Mouse (Mus musculus) limb, embryonic 11.5 days (tissue): Measurements from ENCODE around the gene Olfr1373. TPM values are rescaled to one million over a fixed set of nuclear protein-coding genes. Genes with fewer than 3 reads are reported as not detected.
"Not testable (repeated sequence)": the region's sequence is repeated elsewhere in the genome, so short reads cannot be mapped to it uniquely, and the experiment has no call there.

Experiments
- ATAC-seq: fragments of 200-750 bp; cut with Nextera tagmentation; 2 replicates; pipeline ENCODE4 v1.8.0; 2017; ENCODE audit warnings: low read depth; ENCODE audit not compliant: insufficient number of reproducible peaks, low FRiP score, low TSS enrichment
- DNase-seq: peaks from one replicate; pipeline ENCODE4 v3.0.0-alpha.2; 2015; ENCODE audit warnings: low spot score
- H3K27ac ChIP-seq: fragments of 300-500 bp; sonication (generic); replicated peaks from 2 replicates; pipeline ENCODE4 v1.5.1; 2014; ENCODE audit warnings: low read depth, mild to moderate bottlenecking, low read length
- H3K27me3 ChIP-seq: fragments of 300-500 bp; sonication (generic); 2 replicates; pipeline ENCODE4 v1.6.1; 2014; ENCODE audit warnings: mild to moderate bottlenecking, low read length, mixed read lengths; ENCODE audit not compliant: control insufficient read depth, insufficient read depth
- H3K36me3 ChIP-seq: fragments of 300-500 bp; sonication (generic); 2 replicates; pipeline ENCODE4 v1.6.1; 2014; ENCODE audit warnings: mild to moderate bottlenecking, low read length, moderate library complexity, mixed read lengths; ENCODE audit not compliant: control insufficient read depth, insufficient read depth
- H3K4me1 ChIP-seq: fragments of 300-500 bp; sonication (generic); 2 replicates; pipeline ENCODE4 v1.6.1; 2014; ENCODE audit warnings: low read length, mixed read lengths; ENCODE audit not compliant: control insufficient read depth, insufficient read depth
- H3K4me2 ChIP-seq: fragments of 300-500 bp; sonication (generic); 2 replicates; pipeline ENCODE4 v1.6.1; 2014; ENCODE audit warnings: low read depth, mild to moderate bottlenecking, moderate library complexity; ENCODE audit not compliant: severe bottlenecking
- H3K4me3 ChIP-seq: fragments of 300-500 bp; sonication (generic); 2 replicates; pipeline ENCODE4 v1.5.1; 2014; ENCODE audit warnings: low read depth, low read length
- H3K9ac ChIP-seq: fragments of 300-500 bp; sonication (generic); 2 replicates; pipeline ENCODE4 v1.6.1; 2014; ENCODE audit warnings: mild to moderate bottlenecking, low read length
- H3K9me3 ChIP-seq: fragments of 300-500 bp; sonication (generic); 2 replicates; pipeline ENCODE4 v1.6.1; 2016; ENCODE audit warnings: low read length; ENCODE audit not compliant: control insufficient read depth
- WGBS: fragments of 180-500 bp; shearing (Covaris S2); extraction: QIAGEN DNeasy Blood & Tissue Kit; methylation state at CpG from one replicate; pipeline ENCODE4 v1.1.7; 2014; 5-methylcytosine and 5-hydroxymethylcytosine counted together
- polyA plus RNA-seq: library from polyadenylated mRNA; unstranded; fragments of >200 nt; fragmentation: Nextera tagmentation; extraction: Ambion mirVana; gene quantifications from 2 replicates; pipeline ENCODE4 v1.2.1, GENCODE M21; 2014

Gene Olfr1373
- polyA plus RNA-seq, 1 experiment from 2014 or later, result not detected

DNA sequence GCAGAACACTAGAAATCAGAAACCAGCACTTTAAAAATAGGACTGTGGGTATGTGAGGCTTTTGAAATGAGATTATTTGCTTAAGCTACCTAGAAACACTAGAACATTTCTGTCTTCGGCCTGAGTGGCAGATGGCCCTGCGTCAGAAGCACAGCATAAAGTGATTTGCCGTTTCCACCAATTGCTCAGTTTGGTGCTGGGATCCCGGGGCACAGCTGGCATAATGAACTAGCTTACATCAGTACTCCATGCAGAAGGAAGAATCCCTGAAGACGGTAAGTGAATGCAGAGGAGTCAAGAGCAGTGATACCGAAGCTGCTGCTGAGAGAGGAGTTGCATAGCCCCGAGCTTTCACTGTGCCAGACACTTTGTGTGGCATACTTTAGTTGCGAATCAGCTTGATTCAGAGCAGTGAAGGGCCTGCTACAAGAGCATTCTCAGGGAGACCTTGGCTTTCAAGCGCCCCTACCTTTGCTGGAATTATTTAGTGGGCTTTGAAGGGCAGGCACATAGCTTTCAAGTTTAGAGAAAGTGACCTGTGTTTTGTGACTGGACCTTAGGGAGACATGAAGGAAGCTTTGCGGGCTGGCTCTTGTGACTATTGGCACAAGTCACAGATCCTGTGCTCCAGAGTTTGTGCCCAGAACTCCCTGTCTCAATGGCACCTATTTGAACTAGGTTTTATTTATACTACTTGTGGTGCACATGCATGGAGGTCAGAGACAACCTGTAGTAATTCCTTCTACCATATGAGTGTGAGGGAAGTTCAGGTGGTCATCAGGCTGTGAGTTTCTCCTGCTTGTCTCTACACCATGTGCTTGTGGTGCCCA lies 15.5 kb downstream of the Olfr1373 start:
- Histone ChIP-seq H3K27me3 (no peaks in the 10 kb centered on the region), H3K4me1 (no peaks in the 10 kb centered on the region), H3K9me3 (no peaks in the 10 kb centered on the region), H3K27ac (no peak overlapping the region), H3K4me3 (no peak overlapping the region), H3K9ac (no peak overlapping the region), H3K36me3 (no peaks in the 10 kb centered on the region), H3K4me2 (no peak overlapping the region)
- DNase-seq (no peak), ATAC-seq (no peak)
- WGBS, result 83% methylated on average over 10 of the region's 10 CpGs

DNA sequence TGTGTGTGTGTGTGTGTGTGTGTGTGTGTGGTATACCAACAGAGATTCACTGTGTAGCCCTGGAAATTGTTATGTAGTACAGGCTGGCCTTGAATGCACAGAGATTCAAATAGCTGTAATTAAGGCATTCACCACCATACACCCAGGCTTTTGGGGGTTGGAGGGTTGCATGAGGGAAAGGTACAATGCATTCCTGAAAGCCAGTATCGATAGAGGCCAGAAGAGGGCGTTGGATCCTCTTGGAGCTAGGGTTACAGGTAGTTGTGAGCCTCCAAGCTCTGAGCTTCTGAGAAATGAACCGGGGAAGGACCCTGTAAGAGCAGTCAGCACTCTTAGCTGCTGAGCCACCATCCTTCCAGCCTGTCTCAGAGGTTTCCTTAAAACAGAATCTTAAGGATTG lies 16.2 kb downstream of the Olfr1373 start:
- Histone ChIP-seq H3K27me3 (no peaks in the 10 kb centered on the region), H3K4me3 (no peak overlapping the region), H3K9me3 (no peaks in the 10 kb centered on the region), H3K4me1 (no peaks in the 10 kb centered on the region), H3K4me2 (no peak overlapping the region), H3K36me3 (peaks cover 5% of the 10 kb centered on the region; the same call in 1 of the 2 replicates), H3K9ac (no peak overlapping the region), H3K27ac (no peak overlapping the region)
- ATAC-seq, result no peak
- 31% methylated on average over 3 of the region's 3 CpGs for WGBS
- no peak for DNase-seq

DNA sequence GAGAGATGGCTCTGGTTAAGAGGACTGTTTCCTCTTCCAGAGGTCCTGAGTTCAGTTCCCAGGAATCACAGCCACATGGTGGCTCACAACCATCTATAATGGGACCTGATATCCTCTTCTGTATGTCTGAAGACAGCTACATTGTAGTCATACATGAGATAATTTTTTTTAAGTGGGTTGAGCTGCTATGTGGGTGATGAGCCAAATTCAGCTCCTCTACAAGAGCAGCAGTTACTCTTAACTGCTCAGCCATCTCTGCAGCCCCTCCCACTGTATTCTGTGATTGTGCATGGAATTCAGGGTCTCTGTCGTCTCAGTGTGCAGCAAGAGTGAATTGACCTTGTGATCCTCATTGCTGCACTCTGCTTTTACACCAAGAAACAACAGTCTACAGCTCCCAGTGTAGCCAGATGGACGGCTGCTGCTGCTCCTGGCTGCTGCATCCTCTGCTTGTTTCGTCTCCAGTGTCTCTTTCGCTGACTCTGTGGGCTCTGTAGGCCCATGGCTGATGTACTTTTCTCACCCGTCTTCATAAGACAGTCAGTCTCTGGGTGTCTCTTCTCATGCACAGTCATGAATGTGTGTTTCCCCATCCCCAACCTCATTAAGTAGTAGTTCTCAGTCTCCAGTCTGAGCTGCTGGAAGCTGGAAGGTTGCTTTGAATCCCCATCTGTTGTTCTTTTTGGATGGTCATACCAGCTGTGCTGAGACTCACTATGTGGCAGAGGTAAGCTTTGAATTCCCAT lies 16.8 kb downstream of the Olfr1373 start:
- Histone ChIP-seq H3K4me3 (no peak overlapping the region), H3K9ac (no peak overlapping the region), H3K4me2 (no peak overlapping the region), H3K4me1 (no peaks in the 10 kb centered on the region), H3K27ac (no peak overlapping the region), H3K27me3 (no peaks in the 10 kb centered on the region), H3K9me3 (no peaks in the 10 kb centered on the region), H3K36me3 (peaks cover 8% of the 10 kb centered on the region)
- DNase-seq (no peak), ATAC-seq (no peak)
- 73% methylated on average over 5 of the region's 5 CpGs for WGBS

GRCm38 (mm10) chr11:52127760-52128159 lies 17.6 kb downstream of the Olfr1373 start:
- DNase-seq (no peak), ATAC-seq (no peak)
- no peak overlapping the region for H3K4me2 ChIP-seq
- no peaks in the 10 kb centered on the region for H3K4me1 ChIP-seq
- WGBS, result 77% methylated on average over 5 of the region's 5 CpGs
- no peak overlapping the region for H3K4me3 ChIP-seq
- no peaks in the 10 kb centered on the region for H3K27me3 ChIP-seq
- H3K36me3 ChIP-seq, result peaks cover 11% of the 10 kb centered on the region
- H3K9ac ChIP-seq, result no peak overlapping the region
- H3K9me3 ChIP-seq, result no peaks in the 10 kb centered on the region
- no peak overlapping the region for H3K27ac ChIP-seq

DNA sequence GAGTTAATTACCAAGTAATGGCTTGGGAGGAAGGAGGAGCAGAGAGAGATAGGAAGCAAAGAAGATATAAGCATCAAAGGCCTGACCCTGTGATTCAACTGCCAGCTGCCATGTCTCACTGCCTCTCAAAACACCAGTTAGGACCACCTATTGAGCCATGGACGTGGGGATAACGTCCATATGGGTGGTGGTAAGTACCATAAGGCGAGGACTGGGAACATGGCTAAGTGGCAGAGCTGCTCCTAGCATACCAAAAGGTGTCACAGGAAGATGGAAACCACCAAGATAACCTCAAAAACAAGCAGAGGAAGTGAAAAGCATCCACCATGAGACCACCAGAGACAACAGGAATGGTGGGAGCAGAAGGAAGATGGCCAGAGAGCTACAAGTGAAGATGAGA lies 18.2 kb downstream of the Olfr1373 start:
- H3K9ac ChIP-seq, result no peak overlapping the region
- no peak for ATAC-seq
- peaks cover 13% of the 10 kb centered on the region for H3K36me3 ChIP-seq
- H3K4me2 ChIP-seq, result no peak overlapping the region
- no peak for DNase-seq
- H3K27me3 ChIP-seq, result no peaks in the 10 kb centered on the region
- H3K27ac ChIP-seq, result no peak overlapping the region
- H3K4me1 ChIP-seq, result no peaks in the 10 kb centered on the region
- H3K9me3 ChIP-seq, result no peaks in the 10 kb centered on the region
- no peak overlapping the region for H3K4me3 ChIP-seq
- 58% methylated on average over 3 of the region's 3 CpGs for WGBS

- Histone ChIP-seq H3K27ac (no peak overlapping the region), H3K9ac (no peak overlapping the region), H3K9me3 (no peaks in the 10 kb centered on the region; the same call in 1 of the 2 replicates), H3K36me3 (peaks cover 33% of the 10 kb centered on the region), H3K27me3 (no peaks in the 10 kb centered on the region), H3K4me2 (no peak overlapping the region), H3K4me1 (no peaks in the 10 kb centered on the region), H3K4me3 (no peak overlapping the region)
- DNase-seq, result no peak
- WGBS, result 93% methylated on average over 4 of the region's 4 CpGs
- no peak for ATAC-seq
Observed at GRCm38 (mm10) chr11:52124468-52124867, 20.9 kb downstream of the Olfr1373 start.

DNA sequence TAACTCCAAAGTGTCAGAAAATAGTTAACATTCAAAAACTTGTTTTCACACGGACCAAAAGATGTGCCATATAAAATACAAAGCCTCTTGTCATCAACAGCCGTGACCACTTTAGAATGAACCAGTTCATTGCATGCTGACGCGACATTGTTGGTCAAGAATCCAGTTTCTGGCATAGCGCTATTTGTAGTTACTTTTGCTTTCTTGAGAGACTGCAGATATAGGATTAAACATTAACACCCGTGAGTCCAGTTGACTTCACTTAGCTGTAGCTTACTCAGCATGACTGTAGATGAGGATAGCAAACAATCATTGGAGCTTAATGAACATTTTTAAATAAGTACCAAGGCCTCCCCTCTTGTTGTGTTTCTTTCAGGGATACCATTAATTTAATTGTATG lies 23.3 kb downstream of the Olfr1373 start:
- H3K4me1 ChIP-seq, result no peaks in the 10 kb centered on the region
- no peak overlapping the region for H3K27ac ChIP-seq
- H3K27me3 ChIP-seq, result no peaks in the 10 kb centered on the region
- no peak overlapping the region for H3K9ac ChIP-seq
- 97% methylated on average over 6 of the region's 6 CpGs for WGBS
- no peak for DNase-seq
- no peaks in the 10 kb centered on the region; the same call in 1 of the 2 replicates for H3K9me3 ChIP-seq
- no peak overlapping the region for H3K4me2 ChIP-seq
- no peak for ATAC-seq
- no peak overlapping the region for H3K4me3 ChIP-seq
- peaks cover 51% of the 10 kb centered on the region for H3K36me3 ChIP-seq

- H3K27me3 ChIP-seq, DNase-seq, H3K4me3 ChIP-seq, H3K4me1 ChIP-seq, H3K27ac ChIP-seq, H3K9me3 ChIP-seq, H3K9ac ChIP-seq, H3K4me2 ChIP-seq, ATAC-seq: not testable (repeated sequence)
- H3K36me3 ChIP-seq, result peaks cover 51% of the 10 kb centered on the region
Observed at GRCm38 (mm10) chr11:52120415-52120814, 24.9 kb downstream of the Olfr1373 start.
